Mouse (Mus musculus): ENCODE results near the gene Serinc1. TPM values are rescaled to one million over a fixed set of nuclear protein-coding genes. Genes with fewer than 3 reads are reported as not detected.

The Serinc1 gene
- polyA plus RNA-seq, 1 experiment: 41.7 TPM

- Histone ChIP-seq H3K4me1 (replicated peaks; ENCODE audit: control insufficient read depth, insufficient read depth, low read length) (no peaks in the 10 kb centered on the region), H3K27me3 (ENCODE audit: control insufficient read depth, insufficient read depth, low read length) (no peaks in the 10 kb centered on the region), H3K36me3 (ENCODE audit: control insufficient read depth, insufficient read depth, low read length) (peaks cover 52% of the 10 kb centered on the region), H3K4me3 (ENCODE audit: control insufficient read depth, insufficient read depth, low read length) (no peak overlapping the region), H3K27ac (ENCODE audit: control insufficient read depth, insufficient read depth, low read length) (no peak overlapping the region)
- no peak for DNase-seq
- 100% methylated on average over 1 of the region's 1 CpGs for WGBS
- TF ChIP-seq POLR2A (IDR thresholded peaks at IDR 0.05; ENCODE audit: control insufficient read depth, extremely low read depth, insufficient read depth, low read length, poor library complexity) (no peak), CTCF (IDR thresholded peaks at IDR 0.05; ENCODE audit: borderline replicate concordance, control insufficient read depth, extremely low read depth, insufficient read depth, low read length, poor library complexity) (no peak)
Observed at GRCm38 (mm10) chr10:57515278-57515677, 17.1 kb downstream of the Serinc1 start.

DNA sequence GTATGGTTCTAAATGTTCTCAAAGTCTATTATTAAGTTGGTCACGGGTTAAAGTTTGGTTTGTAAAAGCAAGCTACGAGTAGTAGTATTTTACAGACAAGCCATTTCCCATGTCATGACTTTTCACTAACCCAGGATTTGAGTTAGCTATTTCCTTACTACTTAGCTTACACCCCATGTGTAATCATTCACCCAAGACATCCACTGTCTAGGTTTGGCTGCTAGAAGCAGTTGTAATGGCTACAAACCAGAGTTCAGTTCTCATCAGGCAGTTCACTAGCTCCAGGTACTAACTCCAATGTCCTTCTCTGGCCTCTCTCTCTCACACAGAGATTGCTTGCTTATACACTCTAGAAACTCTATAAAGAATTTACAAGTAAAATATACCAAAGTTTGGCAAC is 17.7 kb downstream of the Serinc1 start:
- H3K36me3 ChIP-seq (ENCODE audit: control insufficient read depth, insufficient read depth, low read length): peaks cover 48% of the 10 kb centered on the region
- TF ChIP-seq CTCF (IDR thresholded peaks at IDR 0.05; ENCODE audit: borderline replicate concordance, control insufficient read depth, extremely low read depth, insufficient read depth, low read length, poor library complexity) (no peak), POLR2A (IDR thresholded peaks at IDR 0.05; ENCODE audit: control insufficient read depth, extremely low read depth, insufficient read depth, low read length, poor library complexity) (no peak)
- 98% methylated on average over 2 of the region's 2 CpGs for WGBS

DNA sequence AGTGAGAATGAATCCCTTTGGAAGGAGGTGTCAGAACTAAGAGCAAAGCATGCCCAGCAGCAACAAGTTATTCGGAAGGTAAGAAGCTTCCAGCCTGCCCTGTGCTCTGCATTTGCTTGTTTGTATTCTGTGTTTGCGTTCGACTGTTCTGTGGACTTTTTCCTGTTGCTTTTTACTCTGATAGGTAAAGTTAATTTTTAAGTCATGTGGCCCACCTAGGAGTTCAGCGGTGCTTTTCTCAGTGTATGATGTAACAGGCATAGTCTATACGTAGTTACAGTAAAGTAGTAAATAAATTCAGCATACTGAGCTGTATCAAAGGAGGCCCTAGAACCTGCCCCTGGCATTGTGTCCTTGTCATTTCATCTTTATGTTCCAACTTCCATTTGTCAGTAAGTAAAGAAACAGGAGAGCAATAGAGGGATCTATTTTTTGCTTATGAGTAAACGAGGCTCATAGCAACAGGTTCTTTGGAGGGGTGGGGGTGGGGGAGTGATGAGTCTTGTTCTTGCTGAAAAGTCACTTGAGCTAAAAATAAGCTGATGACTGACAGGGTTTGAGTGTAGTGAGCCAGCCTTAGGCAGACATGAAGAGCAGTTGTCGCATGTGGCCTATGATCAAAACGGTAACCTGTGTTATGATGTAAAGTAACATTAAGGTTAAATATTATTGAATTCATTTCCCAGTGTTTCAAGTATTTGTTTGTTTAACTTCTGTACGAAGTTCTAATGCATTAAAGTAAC is 32.7 kb downstream of the Serinc1 start:
- no peaks in the 10 kb centered on the region for H3K4me1 ChIP-seq (replicated peaks; ENCODE audit: control insufficient read depth, insufficient read depth, low read length)
- H3K27ac ChIP-seq (ENCODE audit: control insufficient read depth, insufficient read depth, low read length): no peak overlapping the region
- 94% methylated on average over 9 of the region's 9 CpGs for WGBS
- no peak for TF ChIP-seq POLR2A (IDR thresholded peaks at IDR 0.05; ENCODE audit: control insufficient read depth, extremely low read depth, insufficient read depth, low read length, poor library complexity)
- TF ChIP-seq CTCF (IDR thresholded peaks at IDR 0.05; ENCODE audit: borderline replicate concordance, control insufficient read depth, extremely low read depth, insufficient read depth, low read length, poor library complexity): no peak
- H3K27me3 ChIP-seq (ENCODE audit: control insufficient read depth, insufficient read depth, low read length): no peaks in the 10 kb centered on the region
- 0 out of 2 replicates have a peak, but pooled peaks cover 3% of the 10 kb centered on the region for H3K36me3 ChIP-seq (ENCODE audit: control insufficient read depth, insufficient read depth, low read length)
- H3K4me3 ChIP-seq (ENCODE audit: control insufficient read depth, insufficient read depth, low read length): no peak overlapping the region
- no peak for DNase-seq

More for the DNA sequence above, 17.7 kb downstream of the Serinc1 start:
- H3K27ac ChIP-seq (ENCODE audit: control insufficient read depth, insufficient read depth, low read length): no peak overlapping the region
- no peak overlapping the region for H3K4me3 ChIP-seq (ENCODE audit: control insufficient read depth, insufficient read depth, low read length)
- no peaks in the 10 kb centered on the region for H3K27me3 ChIP-seq (ENCODE audit: control insufficient read depth, insufficient read depth, low read length)
- no peak for DNase-seq
- no peaks in the 10 kb centered on the region for H3K4me1 ChIP-seq (replicated peaks; ENCODE audit: control insufficient read depth, insufficient read depth, low read length)

- WGBS: 92% methylated on average over 2 of the region's 2 CpGs
- Histone ChIP-seq H3K4me1 (replicated peaks; ENCODE audit: control insufficient read depth, insufficient read depth, low read length) (no peaks in the 10 kb centered on the region), H3K36me3 (ENCODE audit: control insufficient read depth, insufficient read depth, low read length) (no peaks in the 10 kb centered on the region), H3K4me3 (ENCODE audit: control insufficient read depth, insufficient read depth, low read length) (no peak overlapping the region), H3K27ac (ENCODE audit: control insufficient read depth, insufficient read depth, low read length) (no peak overlapping the region), H3K27me3 (ENCODE audit: control insufficient read depth, insufficient read depth, low read length) (no peaks in the 10 kb centered on the region)
- no peak for DNase-seq
- no peak for TF ChIP-seq POLR2A (IDR thresholded peaks at IDR 0.05; ENCODE audit: control insufficient read depth, extremely low read depth, insufficient read depth, low read length, poor library complexity)
- no peak for TF ChIP-seq CTCF (IDR thresholded peaks at IDR 0.05; ENCODE audit: borderline replicate concordance, control insufficient read depth, extremely low read depth, insufficient read depth, low read length, poor library complexity)
Observed at GRCm38 (mm10) chr10:57492050-57492449, 40.3 kb downstream of the Serinc1 start.

DNA sequence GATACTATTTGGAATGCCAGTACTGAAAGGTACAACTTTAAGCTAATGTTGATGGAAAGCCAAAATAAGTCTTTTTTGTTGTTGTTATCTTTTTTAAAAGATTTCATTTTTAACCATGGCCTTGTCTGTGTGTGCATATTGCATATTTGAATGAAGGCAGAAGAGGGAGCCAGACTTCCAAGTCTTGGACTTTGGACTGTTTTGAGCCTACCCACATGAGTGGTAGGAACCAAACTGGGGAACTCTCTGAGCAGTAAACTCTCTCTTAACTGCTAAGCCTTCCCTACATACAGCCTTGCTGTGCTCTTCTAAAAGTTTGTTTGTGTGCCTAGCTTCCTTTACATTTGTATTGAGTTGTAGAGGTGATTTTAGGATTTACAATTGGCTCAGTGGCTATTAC is 43.7 kb downstream of the Serinc1 start:
- TF ChIP-seq CTCF (IDR thresholded peaks at IDR 0.05; ENCODE audit: borderline replicate concordance, control insufficient read depth, extremely low read depth, insufficient read depth, low read length, poor library complexity): no peak
- TF ChIP-seq POLR2A (IDR thresholded peaks at IDR 0.05; ENCODE audit: control insufficient read depth, extremely low read depth, insufficient read depth, low read length, poor library complexity): no peak
- no peak for DNase-seq

DNA sequence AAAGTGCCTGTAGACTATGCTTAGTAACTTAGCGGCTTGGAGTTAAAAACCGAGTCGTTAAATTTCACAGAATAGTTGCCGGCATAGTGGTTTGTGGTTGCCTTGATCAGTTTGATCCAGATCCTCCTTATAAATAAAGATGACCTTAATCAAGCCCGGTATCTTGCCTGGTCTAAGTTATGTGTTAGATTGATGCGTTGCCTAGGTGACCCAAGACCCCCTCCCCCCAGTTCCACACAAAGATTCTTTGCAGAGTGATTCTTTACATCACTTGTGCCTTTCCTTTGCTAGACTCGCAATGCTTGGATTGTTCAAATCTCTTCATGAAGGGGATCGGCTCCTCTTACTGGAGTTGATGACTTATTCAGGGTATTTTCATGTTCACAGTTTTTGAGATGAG is 45.1 kb downstream of the Serinc1 start:
- no peak overlapping the region for H3K4me3 ChIP-seq (ENCODE audit: control insufficient read depth, insufficient read depth, low read length)
- H3K36me3 ChIP-seq (ENCODE audit: control insufficient read depth, insufficient read depth, low read length): no peaks in the 10 kb centered on the region
- no peak for TF ChIP-seq POLR2A (IDR thresholded peaks at IDR 0.05; ENCODE audit: control insufficient read depth, extremely low read depth, insufficient read depth, low read length, poor library complexity)
- no peak for TF ChIP-seq CTCF (IDR thresholded peaks at IDR 0.05; ENCODE audit: borderline replicate concordance, control insufficient read depth, extremely low read depth, insufficient read depth, low read length, poor library complexity)
- no peaks in the 10 kb centered on the region for H3K27me3 ChIP-seq (ENCODE audit: control insufficient read depth, insufficient read depth, low read length)
- WGBS: 5% methylated on average over 8 of the region's 8 CpGs
- no peak overlapping the region for H3K27ac ChIP-seq (ENCODE audit: control insufficient read depth, insufficient read depth, low read length)
- H3K4me1 ChIP-seq (replicated peaks; ENCODE audit: control insufficient read depth, insufficient read depth, low read length): 0 out of 2 replicates have a peak, but pooled peaks cover 2% of the 10 kb centered on the region
- no peak for DNase-seq

More for the DNA sequence above, 43.7 kb downstream of the Serinc1 start:
- Histone ChIP-seq H3K27ac (ENCODE audit: control insufficient read depth, insufficient read depth, low read length) (no peak overlapping the region), H3K4me1 (replicated peaks; ENCODE audit: control insufficient read depth, insufficient read depth, low read length) (0 out of 2 replicates have a peak, but pooled peaks cover 2% of the 10 kb centered on the region), H3K36me3 (ENCODE audit: control insufficient read depth, insufficient read depth, low read length) (no peaks in the 10 kb centered on the region), H3K27me3 (ENCODE audit: control insufficient read depth, insufficient read depth, low read length) (no peaks in the 10 kb centered on the region), H3K4me3 (ENCODE audit: control insufficient read depth, insufficient read depth, low read length) (no peak overlapping the region)

Measured in thymus, adult 2 months (tissue).